Mouse (Mus musculus) bone marrow macrophage, adult 2 months (primary cell): Measurements from ENCODE around the gene Sympk.

Experiments
- CTCF ChIP-seq: IDR thresholded peaks from 2 replicates; pipeline ENCODE4 v1.5.1; 2012; ENCODE audit warnings: low read depth, mild to moderate bottlenecking, low read length, moderate library complexity
- POLR2A ChIP-seq: IDR thresholded peaks from 2 replicates; pipeline ENCODE4 v1.6.1; 2012; ENCODE audit warnings: mild to moderate bottlenecking, low read depth, low read length, borderline replicate concordance

DNA sequence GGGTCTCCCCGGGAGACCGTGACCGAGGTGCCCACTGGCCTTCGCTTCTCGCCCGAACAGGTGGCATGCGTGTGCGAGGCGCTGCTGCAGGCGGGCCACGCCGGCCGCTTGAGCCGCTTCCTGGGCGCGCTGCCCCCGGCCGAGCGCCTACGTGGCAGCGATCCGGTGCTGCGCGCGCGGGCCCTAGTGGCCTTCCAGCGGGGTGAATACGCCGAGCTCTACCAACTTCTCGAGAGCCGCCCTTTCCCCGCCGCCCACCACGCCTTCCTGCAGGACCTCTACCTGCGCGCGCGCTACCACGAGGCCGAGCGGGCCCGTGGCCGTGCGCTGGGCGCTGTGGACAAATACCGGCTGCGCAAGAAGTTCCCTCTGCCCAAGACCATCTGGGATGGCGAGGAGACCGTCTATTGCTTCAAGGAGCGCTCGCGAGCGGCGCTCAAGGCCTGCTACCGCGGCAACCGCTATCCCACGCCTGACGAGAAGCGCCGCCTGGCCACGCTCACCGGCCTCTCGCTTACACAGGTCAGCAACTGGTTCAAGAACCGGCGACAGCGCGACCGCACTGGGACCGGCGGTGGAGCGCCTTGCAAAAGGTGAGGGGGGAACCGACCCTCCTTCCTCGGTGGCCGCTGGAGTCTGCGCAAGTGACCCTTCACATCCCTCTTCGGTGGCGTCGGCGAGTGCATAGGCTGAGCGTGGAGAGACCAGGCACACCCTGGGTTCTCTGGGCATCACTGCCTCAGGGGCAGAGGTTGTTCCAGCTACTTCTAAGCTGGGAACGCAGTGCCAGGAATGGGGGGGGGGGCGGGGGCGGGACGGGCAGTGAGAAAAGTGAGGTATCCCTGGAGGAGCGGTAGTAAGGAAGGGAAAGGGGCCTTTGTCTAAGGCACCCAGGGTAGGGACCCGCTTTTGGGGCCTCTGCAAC, 70.9 kb downstream of the Sympk start:
- TF ChIP-seq POLR2A, result no peak
- no peak for TF ChIP-seq CTCF
